Mouse (Mus musculus): ENCODE results near the gene March6. TPM values are rescaled to one million over a fixed set of nuclear protein-coding genes. Genes with fewer than 3 reads are reported as not detected.
A peak's percentile ranks its signal among the peaks of the same experiment; 100 is the strongest.

March6 gene
- polyA plus RNA-seq (2016; fragmentation: Nextera tagmentation; extraction: Ambion mirVana) = 40.7 and 41.8 TPM in 2 replicates

GRCm38 (mm10) chr15:31530659-31531445, at the start of gene March6:
March6 (minus strand) TSS chr15:31531053.
- H3K4me1 ChIP-seq (replicated peaks) = peaks cover 11% of the 10 kb centered on the region
- peak; percentile 90 for ATAC-seq (ENCODE audit: insufficient number of reproducible peaks, insufficient read depth, low FRiP score, low TSS enrichment, low read depth)
- H3K27me3 ChIP-seq = no peaks in the 10 kb centered on the region
- WGBS = under 1% methylated on average over 82 of the region's 132 CpGs
- H3K4me3 ChIP-seq (replicated peaks) = peak within 1 kb of the TSS; percentile 91
- peaks cover 4% of the 10 kb centered on the region; the same call in 1 of the 2 replicates for H3K36me3 ChIP-seq
- no peaks in the 10 kb centered on the region for H3K9me3 ChIP-seq
- H3K9ac ChIP-seq (replicated peaks) = peak within 1 kb of the TSS; percentile 97
- H3K4me2 ChIP-seq = peak within 1 kb of the TSS; percentile 70
- H3K27ac ChIP-seq = peak within 1 kb of the TSS; percentile 98

DNA sequence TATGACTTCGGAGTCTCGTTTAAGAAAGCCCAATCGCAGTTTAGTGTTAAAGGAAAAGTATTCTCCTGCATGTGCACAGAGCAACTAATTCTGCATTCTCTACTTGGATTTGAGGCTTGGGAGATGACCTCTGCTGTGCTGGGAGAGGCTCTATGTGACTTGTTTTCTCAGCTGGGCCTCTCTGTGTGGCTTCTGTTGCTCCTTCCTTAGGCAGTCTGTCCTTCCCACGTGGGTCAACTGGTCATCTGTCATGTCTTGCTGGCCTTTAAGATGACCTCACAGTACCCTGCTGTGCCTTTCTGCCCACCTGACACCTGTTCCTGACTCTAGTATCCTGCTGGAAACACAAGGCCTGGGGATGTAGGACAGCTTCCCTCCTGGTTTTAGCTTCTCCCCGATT, 45.2 kb upstream of the March6 start:
- 78% methylated on average over 5 of the region's 5 CpGs for WGBS
- no peak for ATAC-seq (ENCODE audit: insufficient number of reproducible peaks, insufficient read depth, low FRiP score, low TSS enrichment, low read depth)
- H3K9ac ChIP-seq (replicated peaks) = no peak overlapping the region

GRCm38 (mm10) chr15:31573692-31574091, 42.8 kb upstream of the March6 start:
- Histone ChIP-seq H3K4me1 (replicated peaks) (peaks cover 10% of the 10 kb centered on the region; the same call in 1 of the 2 replicates), H3K4me2 (no peak overlapping the region), H3K9me3 (no peaks in the 10 kb centered on the region), H3K27me3 (no peaks in the 10 kb centered on the region), H3K4me3 (replicated peaks) (no peak overlapping the region), H3K9ac (replicated peaks) (no peak overlapping the region), H3K27ac (no peak overlapping the region), H3K36me3 (no peaks in the 10 kb centered on the region)
- ATAC-seq (ENCODE audit: insufficient number of reproducible peaks, insufficient read depth, low FRiP score, low TSS enrichment, low read depth) = no peak

More for the DNA sequence above, 45.2 kb upstream of the March6 start:
- Histone ChIP-seq H3K27me3 (no peaks in the 10 kb centered on the region), H3K36me3 (no peaks in the 10 kb centered on the region), H3K4me2 (no peak overlapping the region), H3K27ac (no peak overlapping the region), H3K9me3 (no peaks in the 10 kb centered on the region), H3K4me1 (replicated peaks) (0 out of 2 replicates have a peak, but pooled peaks cover 9% of the 10 kb centered on the region), H3K4me3 (replicated peaks) (no peak overlapping the region)

DNA sequence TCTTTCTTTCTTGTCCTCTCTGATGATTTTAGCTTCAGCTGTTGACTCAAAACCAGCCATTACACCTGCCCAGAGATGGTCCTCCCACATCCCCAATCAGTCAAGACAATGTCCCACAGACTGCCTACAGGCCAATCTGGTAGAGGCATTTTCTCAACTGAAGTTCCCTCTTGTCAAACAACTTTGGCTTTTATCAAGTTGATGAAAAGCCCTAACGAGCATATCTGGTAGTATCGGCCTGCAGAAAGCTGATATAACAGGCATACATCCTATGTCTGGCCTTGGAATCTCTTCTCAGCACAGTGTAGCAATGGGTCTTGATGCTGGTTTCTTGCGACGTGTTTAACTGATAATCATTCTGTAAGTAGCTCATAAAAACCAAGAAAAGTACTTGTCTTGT, 42.4 kb upstream of the March6 start:
- no peaks in the 10 kb centered on the region for H3K27me3 ChIP-seq
- no peaks in the 10 kb centered on the region for H3K9me3 ChIP-seq
- no peak overlapping the region for H3K27ac ChIP-seq
- H3K4me2 ChIP-seq = no peak overlapping the region
- H3K4me3 ChIP-seq (replicated peaks) = no peak overlapping the region
- H3K9ac ChIP-seq (replicated peaks) = no peak overlapping the region
- 83% methylated on average over 4 of the region's 4 CpGs for WGBS
- H3K36me3 ChIP-seq = no peaks in the 10 kb centered on the region
- peaks cover 13% of the 10 kb centered on the region; the same call in 1 of the 2 replicates for H3K4me1 ChIP-seq (replicated peaks)
- no peak for ATAC-seq (ENCODE audit: insufficient number of reproducible peaks, insufficient read depth, low FRiP score, low TSS enrichment, low read depth)

GRCm38 (mm10) chr15:31571906-31572722, 41.3 kb upstream of the March6 start:
- 83% methylated on average over 16 of the region's 16 CpGs for WGBS
- no peak for ATAC-seq (ENCODE audit: insufficient number of reproducible peaks, insufficient read depth, low FRiP score, low TSS enrichment, low read depth)
- H3K4me2 ChIP-seq = no peak overlapping the region

DNA sequence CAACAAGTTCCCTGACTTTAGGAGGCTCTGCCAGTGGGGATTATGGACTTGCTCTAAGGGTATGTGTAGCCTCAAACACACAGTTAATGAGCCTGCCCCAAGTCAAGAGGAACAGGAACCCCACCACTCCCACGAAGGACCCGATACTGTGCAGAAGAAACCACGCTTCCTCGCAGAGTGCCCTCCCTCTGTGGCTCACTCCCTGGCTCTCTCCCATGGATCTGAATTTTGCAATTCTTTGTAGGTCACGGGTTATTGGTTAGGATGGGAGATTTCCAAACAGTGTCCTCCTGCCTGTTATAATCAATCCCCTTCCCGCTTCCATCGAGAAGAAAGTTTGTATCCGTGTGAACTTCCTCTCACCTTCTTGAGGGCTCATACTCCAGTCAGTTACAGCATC, 40.1 kb upstream of the March6 start:
- H3K4me3 ChIP-seq (replicated peaks) = no peak overlapping the region
- H3K9me3 ChIP-seq = no peaks in the 10 kb centered on the region
- H3K4me2 ChIP-seq = no peak overlapping the region
- no peaks in the 10 kb centered on the region for H3K36me3 ChIP-seq
- peaks cover 13% of the 10 kb centered on the region; the same call in 1 of the 2 replicates for H3K4me1 ChIP-seq (replicated peaks)
- no peak overlapping the region for H3K27ac ChIP-seq
- no peak for ATAC-seq (ENCODE audit: insufficient number of reproducible peaks, insufficient read depth, low FRiP score, low TSS enrichment, low read depth)
- no peaks in the 10 kb centered on the region for H3K27me3 ChIP-seq
- no peak overlapping the region for H3K9ac ChIP-seq (replicated peaks)
- 89% methylated on average over 8 of the region's 8 CpGs for WGBS

More at GRCm38 (mm10) chr15:31571906-31572722, 41.3 kb upstream of the March6 start:
- Histone ChIP-seq H3K4me1 (replicated peaks) (peaks cover 13% of the 10 kb centered on the region; the same call in 1 of the 2 replicates), H3K36me3 (no peaks in the 10 kb centered on the region), H3K9ac (replicated peaks) (no peak overlapping the region), H3K27me3 (no peaks in the 10 kb centered on the region), H3K27ac (peak overlapping the region; percentile 8; the same call in 1 of the 2 replicates), H3K4me3 (replicated peaks) (no peak overlapping the region), H3K9me3 (no peaks in the 10 kb centered on the region)

- no peaks in the 10 kb centered on the region for H3K36me3 ChIP-seq
- 0 out of 2 replicates have a peak, but pooled peaks have one; percentile 36 for ATAC-seq (ENCODE audit: insufficient number of reproducible peaks, insufficient read depth, low FRiP score, low TSS enrichment, low read depth)
- peaks cover 13% of the 10 kb centered on the region; the same call in 1 of the 2 replicates for H3K4me1 ChIP-seq (replicated peaks)
- no peak overlapping the region for H3K27ac ChIP-seq
- WGBS = 64% methylated on average over 9 of the region's 9 CpGs
- no peak overlapping the region for H3K9ac ChIP-seq (replicated peaks)
- H3K4me2 ChIP-seq = no peak overlapping the region
- H3K4me3 ChIP-seq (replicated peaks) = no peak overlapping the region
- H3K9me3 ChIP-seq = no peaks in the 10 kb centered on the region
- H3K27me3 ChIP-seq = no peaks in the 10 kb centered on the region
These were observed 38.6 kb upstream of the March6 start for GRCm38 (mm10) chr15:31569325-31570022.

DNA sequence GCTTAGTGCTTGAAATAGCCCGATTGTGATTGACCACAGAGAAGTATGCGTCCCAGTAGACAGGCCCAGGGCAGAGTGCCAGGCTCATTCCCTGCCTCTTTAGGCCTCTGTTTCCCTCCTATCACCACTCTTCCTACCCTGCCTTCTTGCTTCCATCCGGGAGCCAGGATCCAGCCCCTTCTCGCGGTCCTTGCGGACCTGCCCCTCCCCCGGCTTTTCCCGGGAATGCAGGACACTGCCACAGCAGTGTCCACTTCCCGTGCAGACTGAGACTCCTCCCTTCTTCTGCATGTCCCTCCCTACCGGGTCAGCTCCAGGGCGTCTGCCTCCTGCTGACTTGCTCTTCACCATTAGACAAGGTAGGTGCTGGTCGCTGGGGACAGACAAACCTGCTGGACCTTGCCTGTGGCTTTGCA, 37.7 kb upstream of the March6 start:
- Histone ChIP-seq H3K9me3 (no peaks in the 10 kb centered on the region), H3K36me3 (no peaks in the 10 kb centered on the region), H3K4me1 (replicated peaks) (peaks cover 17% of the 10 kb centered on the region; the same call in 1 of the 2 replicates), H3K9ac (replicated peaks) (no peak overlapping the region), H3K27ac (no peak overlapping the region), H3K4me2 (no peak overlapping the region; the same call in 1 of the 2 replicates), H3K27me3 (no peaks in the 10 kb centered on the region), H3K4me3 (replicated peaks) (no peak overlapping the region)
- WGBS = 18% methylated on average over 12 of the region's 12 CpGs
- ATAC-seq (ENCODE audit: insufficient number of reproducible peaks, insufficient read depth, low FRiP score, low TSS enrichment, low read depth) = peak; percentile 49; the same call in 1 of the 2 replicates

DNA sequence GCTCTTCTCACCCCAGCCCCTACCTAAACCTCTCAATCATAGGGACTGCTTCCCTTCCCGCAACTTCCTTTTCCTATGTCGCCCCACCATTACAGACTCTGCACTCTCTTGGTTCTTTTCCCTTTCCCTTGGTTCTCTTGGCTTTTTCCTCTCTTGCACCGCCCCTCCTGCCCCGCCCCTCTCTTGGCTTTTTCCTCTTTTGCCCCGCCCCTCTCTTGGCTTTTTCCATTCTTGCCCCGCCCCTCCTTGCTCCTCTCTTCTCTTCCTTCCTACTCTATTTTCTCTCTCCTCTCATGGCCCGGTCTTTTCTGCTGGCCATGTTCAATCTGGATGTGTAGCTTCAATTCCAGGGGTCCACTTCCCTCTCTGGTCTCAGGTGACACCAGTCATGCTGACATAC, 36.6 kb upstream of the March6 start:
- H3K9ac ChIP-seq (replicated peaks) = no peak overlapping the region
- no peak overlapping the region for H3K4me2 ChIP-seq
- H3K36me3 ChIP-seq = no peaks in the 10 kb centered on the region
- H3K9me3 ChIP-seq = no peaks in the 10 kb centered on the region
- ATAC-seq (ENCODE audit: insufficient number of reproducible peaks, insufficient read depth, low FRiP score, low TSS enrichment, low read depth) = no peak
- no peaks in the 10 kb centered on the region for H3K27me3 ChIP-seq
- 67% methylated on average over 7 of the region's 7 CpGs for WGBS
- no peak overlapping the region for H3K4me3 ChIP-seq (replicated peaks)
- H3K27ac ChIP-seq = no peak overlapping the region
- H3K4me1 ChIP-seq (replicated peaks) = peaks cover 13% of the 10 kb centered on the region; the same call in 1 of the 2 replicates

DNA sequence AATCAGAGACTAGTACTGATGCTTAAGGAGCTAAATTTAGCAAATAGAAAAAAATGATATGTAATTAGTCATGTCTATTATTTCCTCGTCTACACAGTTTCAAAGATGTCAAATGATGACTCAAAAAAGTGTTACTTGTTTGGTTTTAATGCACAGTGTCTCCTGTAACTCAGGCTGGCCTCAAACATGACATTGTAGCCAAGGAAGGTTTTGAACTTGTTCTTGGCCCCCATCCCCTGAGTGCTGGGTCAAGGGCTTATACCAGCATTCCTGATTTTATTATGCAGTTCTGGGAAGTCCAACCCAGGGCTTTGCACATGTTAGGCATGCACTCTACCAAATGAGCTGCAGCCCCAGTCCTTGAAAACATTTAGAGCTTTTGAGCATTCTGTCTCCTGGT, 34.9 kb upstream of the March6 start:
- Histone ChIP-seq H3K9ac (replicated peaks) (no peak overlapping the region), H3K27me3 (no peaks in the 10 kb centered on the region), H3K27ac (no peak overlapping the region), H3K36me3 (no peaks in the 10 kb centered on the region), H3K9me3 (peaks cover 4% of the 10 kb centered on the region; the same call in 1 of the 2 replicates), H3K4me1 (replicated peaks) (peaks cover 7% of the 10 kb centered on the region; the same call in 1 of the 2 replicates), H3K4me3 (replicated peaks) (no peak overlapping the region), H3K4me2 (no peak overlapping the region)
- 85% methylated on average over 1 of the region's 1 CpGs for WGBS
- ATAC-seq (ENCODE audit: insufficient number of reproducible peaks, insufficient read depth, low FRiP score, low TSS enrichment, low read depth) = no peak

Data from limb, embryonic 12.5 days (tissue).